Mouse (Mus musculus): ENCODE measurements at regions not wholly inside any gene's neighbourhood (a gene's known extent, or its start where the extent isn't known, plus 50 kb on each side); places are given as distances from the start of the nearest gene placed in this dataset.
A peak's percentile ranks its signal among the peaks of the same experiment; 100 is the strongest.

DNA sequence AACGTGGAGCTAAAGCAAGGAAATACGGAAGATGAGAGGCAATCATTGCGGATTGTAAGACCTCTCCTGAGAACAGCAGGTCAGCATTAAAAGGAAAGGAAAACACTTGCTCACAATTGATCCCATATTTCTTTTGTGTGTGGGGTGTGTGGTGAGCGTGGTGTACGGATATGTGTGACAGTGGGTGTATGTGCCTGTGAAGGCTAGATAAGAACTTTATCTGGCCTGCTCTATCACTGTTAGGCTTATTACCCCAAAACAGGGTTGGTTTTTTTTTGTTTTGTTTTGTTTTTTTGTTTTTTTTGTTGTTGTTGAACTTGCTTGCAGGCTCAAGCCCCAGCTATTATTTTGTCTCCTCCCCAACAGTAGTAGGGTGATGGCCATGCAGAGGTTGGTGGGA, 102.5 kb downstream of the Uchl5 start:
- peak; percentile 18 for DNase-seq (ENCODE audit: low spot score)

- no peak for DNase-seq (ENCODE audit: low spot score)
Measured at GRCm38 (mm10) chr1:143878266-143878665, 101.2 kb downstream of the Uchl5 start.

DNA sequence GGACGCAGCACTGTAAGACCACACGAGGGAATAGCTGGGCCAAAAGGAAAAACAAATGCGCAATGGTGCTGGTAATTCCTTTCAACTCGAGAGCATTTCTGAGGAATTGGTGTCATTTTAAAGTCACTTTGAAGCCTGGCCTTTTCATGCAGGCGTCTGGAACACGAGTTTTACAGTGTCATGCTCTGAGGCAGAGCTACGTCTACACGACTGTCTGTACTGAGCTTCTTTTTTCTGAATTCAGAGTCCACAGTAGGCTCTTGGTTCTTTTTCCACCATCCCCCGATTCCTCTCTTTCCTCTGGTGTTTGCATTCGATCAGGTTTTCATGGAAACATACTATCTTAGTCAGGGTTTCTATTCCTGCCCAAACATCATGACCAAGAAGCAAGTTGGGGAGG, 83.2 kb downstream of the Uchl5 start:
- no peak for DNase-seq (ENCODE audit: low spot score)

DNA sequence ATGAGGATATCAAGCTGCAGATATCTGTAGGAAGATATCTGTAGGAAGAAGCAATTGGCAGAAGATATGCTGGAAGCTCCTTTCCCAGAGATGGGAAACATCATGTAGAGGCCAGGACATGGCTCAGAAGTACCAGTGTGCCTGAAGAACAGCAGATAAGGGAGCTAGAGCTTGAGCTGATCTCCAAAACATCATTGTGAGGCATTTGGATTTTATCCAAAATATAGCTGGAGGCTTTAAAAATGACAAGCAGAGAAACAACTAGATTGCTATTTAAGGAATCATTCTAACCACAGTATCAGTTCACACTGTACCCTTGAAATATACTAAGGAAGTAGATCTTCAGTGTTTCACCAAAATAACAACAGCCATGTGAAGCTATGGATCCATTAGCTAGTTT, 81.5 kb downstream of the Uchl5 start:
- DNase-seq (ENCODE audit: low spot score) = no peak

Data from c-Kit-positive CD71-positive TER-119-positive erythroid progenitor cells, embryonic 14.5 days (primary cell).